Mouse (Mus musculus) hindbrain, embryonic 14.5 days (tissue): ENCODE data around the gene Map3k14. TPM values are rescaled to one million over a fixed set of nuclear protein-coding genes. Genes with fewer than 3 reads are reported as not detected.

ENCODE experiments used
- ATAC-seq: fragments of 200-750 bp; cut with Nextera tagmentation; 2 replicates; pipeline ENCODE4 v1.8.0; 2017; ENCODE audit warnings: moderate number of reproducible peaks, mild to moderate bottlenecking, moderate TSS enrichment, moderate library complexity; ENCODE audit not compliant: low FRiP score
- DNase-seq: peaks from one replicate; pipeline ENCODE4 v3.0.0-alpha.2; 2015; ENCODE audit warnings: low spot score
- H3K27ac ChIP-seq: fragments of 300-500 bp; sonication (generic); 2 replicates; pipeline ENCODE4 v1.5.1; 2014; ENCODE audit warnings: mild to moderate bottlenecking, moderate library complexity
- H3K27me3 ChIP-seq: fragments of 300-500 bp; sonication (generic); 2 replicates; pipeline ENCODE4 v1.6.1; 2014; ENCODE audit warnings: mild to moderate bottlenecking, low read length, mixed read lengths; ENCODE audit not compliant: control insufficient read depth, insufficient read depth
- H3K36me3 ChIP-seq: fragments of 300-500 bp; sonication (generic); replicated peaks from 2 replicates; pipeline ENCODE4 v1.6.1; 2014; ENCODE audit not compliant: control insufficient read depth, insufficient read depth
- H3K4me1 ChIP-seq: fragments of 300-500 bp; sonication (generic); replicated peaks from 2 replicates; pipeline ENCODE4 v1.6.1; 2014; ENCODE audit warnings: antibody characterized with exemption, low read length, mixed read lengths; ENCODE audit not compliant: control insufficient read depth, insufficient read depth
- H3K4me2 ChIP-seq: fragments of 300-500 bp; sonication (generic); replicated peaks from 2 replicates; pipeline ENCODE4 v1.6.1; 2014; ENCODE audit warnings: mild to moderate bottlenecking, moderate library complexity
- H3K4me3 ChIP-seq: fragments of 300-500 bp; sonication (generic); replicated peaks from 2 replicates; pipeline ENCODE4 v1.5.1; 2014; ENCODE audit warnings: mild to moderate bottlenecking, low read length
- H3K9ac ChIP-seq: fragments of 300-500 bp; sonication (generic); 2 replicates; pipeline ENCODE4 v1.6.1; 2014
- H3K9me3 ChIP-seq: fragments of 300-500 bp; sonication (generic); 2 replicates; pipeline ENCODE4 v1.6.1; 2016; ENCODE audit warnings: low read length; ENCODE audit not compliant: control insufficient read depth
- WGBS: fragments of 180-500 bp; shearing (Covaris S2); extraction: QIAGEN DNeasy Blood & Tissue Kit; methylation state at CpG from one replicate; pipeline ENCODE4 v1.1.7; 2014; 5-methylcytosine and 5-hydroxymethylcytosine counted together
- polyA plus RNA-seq: library from polyadenylated mRNA; unstranded; fragments of >200 nt; fragmentation: Nextera tagmentation; extraction: Ambion mirVana; gene quantifications from 2 replicates; pipeline ENCODE4 v1.2.1, GENCODE M21; 2014

The Map3k14 gene
- polyA plus RNA-seq, 1 experiment from 2014 or later = 2.9 TPM

DNA sequence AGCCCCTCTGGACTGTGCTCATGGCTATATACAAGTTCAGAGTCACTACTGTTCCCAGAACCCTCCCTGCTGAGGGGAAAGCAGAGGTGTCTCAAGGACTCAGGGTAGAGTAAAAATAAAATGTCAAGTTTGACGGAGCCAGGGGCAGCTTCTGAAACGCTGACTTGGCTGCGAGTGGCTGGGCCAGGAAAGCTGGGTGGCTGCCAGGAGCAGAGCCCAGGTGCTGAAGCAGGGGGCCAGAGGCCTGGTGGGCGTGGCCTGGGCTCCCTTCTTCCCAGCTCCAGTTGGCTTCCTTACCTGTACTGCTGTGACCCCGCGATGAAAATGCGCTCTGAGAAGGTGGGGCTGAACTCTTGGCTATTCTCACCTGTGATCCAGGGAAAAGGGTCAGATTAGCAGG lies 26.5 kb downstream of the Map3k14 start:
- H3K9ac ChIP-seq = no peak overlapping the region
- no peak overlapping the region for H3K4me3 ChIP-seq
- H3K4me1 ChIP-seq = 0 out of 2 replicates have a peak, but pooled peaks cover 1% of the 10 kb centered on the region
- H3K4me2 ChIP-seq = no peak overlapping the region
- no peaks in the 10 kb centered on the region for H3K27me3 ChIP-seq
- ATAC-seq = no peak
- H3K9me3 ChIP-seq = no peaks in the 10 kb centered on the region
- no peak for DNase-seq
- H3K36me3 ChIP-seq = peaks cover 42% of the 10 kb centered on the region
- no peak overlapping the region for H3K27ac ChIP-seq
- WGBS = 50% methylated on average over 7 of the region's 7 CpGs

DNA sequence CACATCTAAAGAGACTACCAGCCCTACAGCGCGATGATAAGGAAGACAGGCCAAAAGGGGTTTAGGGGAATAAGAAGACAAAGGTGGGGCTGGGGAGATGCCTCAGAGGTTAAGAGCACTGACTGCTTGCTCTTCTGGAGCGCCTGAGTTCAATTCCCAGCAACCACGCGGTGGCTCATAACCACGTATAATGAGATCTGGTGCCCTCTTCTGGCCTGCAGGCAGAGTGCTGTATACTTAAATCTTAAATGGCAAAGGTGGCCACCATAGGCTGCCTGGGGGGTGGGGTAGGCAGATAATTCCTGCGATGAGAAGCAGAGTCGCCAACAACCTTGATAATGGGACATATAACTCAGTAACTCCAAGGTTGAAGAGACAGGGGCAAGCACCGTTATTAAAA lies 29.5 kb downstream of the Map3k14 start:
- 76% methylated on average over 9 of the region's 9 CpGs for WGBS
- no peaks in the 10 kb centered on the region for H3K4me1 ChIP-seq
- H3K4me2 ChIP-seq = no peak overlapping the region
- H3K9me3 ChIP-seq = no peaks in the 10 kb centered on the region
- ATAC-seq = no peak
- H3K27ac ChIP-seq = no peak overlapping the region
- no peak for DNase-seq
- no peak overlapping the region for H3K9ac ChIP-seq
- no peaks in the 10 kb centered on the region for H3K27me3 ChIP-seq
- peaks cover 43% of the 10 kb centered on the region for H3K36me3 ChIP-seq
- H3K4me3 ChIP-seq = no peak overlapping the region

DNA sequence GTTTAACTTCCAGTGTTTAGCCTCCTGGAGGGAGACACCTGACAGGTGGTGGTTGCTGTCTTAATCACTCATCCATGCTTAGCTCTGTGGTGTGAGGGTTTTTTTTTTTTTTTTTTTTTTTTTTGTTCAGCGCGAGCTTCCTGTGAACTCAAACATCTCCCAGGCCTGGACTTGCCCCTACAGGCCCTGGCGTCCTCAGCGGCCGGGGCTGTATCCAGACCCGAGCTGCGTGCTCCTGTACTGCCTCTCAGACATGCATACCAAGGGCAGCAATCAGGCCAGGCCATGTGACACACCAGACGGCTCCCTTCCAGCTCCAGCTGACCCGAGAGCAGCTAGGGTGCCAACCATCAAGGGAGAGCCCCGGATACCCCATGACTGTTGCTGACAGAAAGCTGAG lies 30.4 kb downstream of the Map3k14 start:
- no peak for ATAC-seq
- 84% methylated on average over 10 of the region's 10 CpGs for WGBS
- DNase-seq = no peak
- H3K27me3 ChIP-seq = no peaks in the 10 kb centered on the region
- H3K9ac ChIP-seq = no peak overlapping the region
- H3K4me3 ChIP-seq = no peak overlapping the region
- no peaks in the 10 kb centered on the region for H3K9me3 ChIP-seq
- no peaks in the 10 kb centered on the region for H3K4me1 ChIP-seq
- no peak overlapping the region for H3K4me2 ChIP-seq
- H3K27ac ChIP-seq = no peak overlapping the region
- H3K36me3 ChIP-seq = peaks cover 43% of the 10 kb centered on the region

DNA sequence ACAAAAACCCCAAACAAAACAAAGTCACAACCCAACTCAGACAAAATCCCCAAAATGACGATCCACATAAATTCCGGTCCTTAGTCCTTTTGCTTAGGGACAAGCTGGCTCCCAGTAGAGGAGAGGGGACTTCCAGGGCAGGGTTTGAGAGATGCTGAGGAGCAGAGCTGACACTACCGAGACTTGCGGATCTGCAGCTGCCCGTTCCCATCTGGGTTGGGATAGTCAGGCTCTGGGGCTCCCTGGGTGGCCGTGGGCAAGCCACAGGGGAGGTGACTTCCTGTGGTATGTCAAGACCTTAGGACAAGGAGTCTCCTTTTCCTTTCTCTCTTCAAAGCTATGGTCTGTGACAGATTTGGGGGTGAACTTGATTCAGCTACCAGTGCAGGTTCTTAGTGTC lies 30.8 kb downstream of the Map3k14 start:
- Histone ChIP-seq H3K27ac (no peak overlapping the region), H3K9ac (no peak overlapping the region), H3K4me3 (no peak overlapping the region), H3K4me1 (no peaks in the 10 kb centered on the region), H3K9me3 (no peaks in the 10 kb centered on the region), H3K4me2 (no peak overlapping the region), H3K27me3 (no peaks in the 10 kb centered on the region), H3K36me3 (peaks cover 43% of the 10 kb centered on the region)
- ATAC-seq = no peak
- WGBS = 87% methylated on average over 6 of the region's 6 CpGs
- DNase-seq = no peak

DNA sequence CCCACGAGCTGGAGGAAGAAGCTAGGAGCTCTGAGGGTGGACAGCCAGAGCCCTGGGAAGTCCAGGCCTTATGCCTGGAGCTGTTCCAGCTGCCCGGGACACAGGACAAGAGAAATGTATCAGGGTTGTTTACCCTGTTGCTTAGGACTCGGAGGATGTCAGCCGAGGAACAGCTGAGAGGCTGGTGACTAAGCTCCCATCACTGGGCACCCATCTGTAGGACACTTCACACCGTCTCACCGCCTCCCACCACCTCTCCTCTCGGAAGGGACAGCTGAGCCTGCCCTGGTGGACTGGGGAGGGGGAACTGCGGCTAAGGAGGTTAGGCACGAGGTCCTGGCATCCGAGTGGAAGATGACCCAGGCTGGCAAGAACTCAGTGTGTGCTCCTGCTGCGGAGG lies 31.6 kb downstream of the Map3k14 start:
- DNase-seq = no peak
- H3K36me3 ChIP-seq = peaks cover 44% of the 10 kb centered on the region
- no peaks in the 10 kb centered on the region for H3K27me3 ChIP-seq
- no peaks in the 10 kb centered on the region for H3K9me3 ChIP-seq
- ATAC-seq = no peak
- no peaks in the 10 kb centered on the region for H3K4me1 ChIP-seq
- no peak overlapping the region for H3K27ac ChIP-seq
- no peak overlapping the region for H3K4me2 ChIP-seq
- H3K4me3 ChIP-seq = no peak overlapping the region
- WGBS = 79% methylated on average over 11 of the region's 11 CpGs
- H3K9ac ChIP-seq = no peak overlapping the region

DNA sequence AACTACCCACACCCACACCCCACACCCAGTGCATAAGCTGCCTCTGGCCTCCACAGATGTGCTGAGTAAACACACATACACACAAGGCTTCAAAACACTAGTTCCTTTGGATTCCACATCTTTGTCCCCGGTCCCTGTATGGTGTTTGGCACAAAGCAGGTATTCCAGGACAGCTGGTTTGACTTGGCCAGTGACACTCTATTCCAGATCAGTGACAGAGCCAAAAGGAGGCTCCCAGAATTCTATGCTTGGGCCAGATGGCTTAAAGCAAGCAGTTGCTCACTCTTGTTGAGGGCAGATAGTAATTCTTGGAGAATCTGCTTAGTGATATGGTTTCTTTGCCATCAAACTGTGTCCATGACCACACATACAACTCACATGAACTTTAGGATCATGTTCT lies 32.8 kb downstream of the Map3k14 start:
- no peak overlapping the region for H3K4me2 ChIP-seq
- peaks cover 52% of the 10 kb centered on the region for H3K36me3 ChIP-seq
- no peaks in the 10 kb centered on the region for H3K9me3 ChIP-seq
- H3K4me3 ChIP-seq = no peak overlapping the region
- ATAC-seq = no peak
- no peaks in the 10 kb centered on the region for H3K4me1 ChIP-seq
- no peak overlapping the region for H3K9ac ChIP-seq
- 79% methylated on average over 1 of the region's 1 CpGs for WGBS
- H3K27ac ChIP-seq = no peak overlapping the region
- no peaks in the 10 kb centered on the region for H3K27me3 ChIP-seq
- DNase-seq = peak; percentile 44

DNA sequence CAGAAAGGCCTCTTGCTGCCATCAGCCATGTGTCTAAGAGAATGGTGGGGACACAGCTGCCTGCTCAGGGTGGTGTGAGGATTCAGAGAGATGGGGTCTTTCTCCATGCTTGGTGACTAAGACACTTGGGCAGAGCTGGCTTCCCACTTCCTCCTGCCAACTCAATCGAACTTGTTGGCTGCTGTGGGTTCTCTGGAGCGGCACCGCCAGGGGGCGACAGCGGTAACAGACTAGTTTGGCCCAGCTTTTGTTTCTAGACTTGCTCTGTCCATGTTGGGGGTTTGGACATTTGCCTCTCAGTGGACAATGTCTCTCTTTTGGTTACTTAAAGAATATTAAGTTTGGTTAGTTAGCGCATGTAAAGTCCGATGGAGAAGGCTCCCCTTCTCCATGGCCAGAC lies 34.3 kb downstream of the Map3k14 start:
- Histone ChIP-seq H3K27me3 (no peaks in the 10 kb centered on the region), H3K9ac (no peak overlapping the region), H3K9me3 (no peaks in the 10 kb centered on the region), H3K4me3 (no peak overlapping the region), H3K4me1 (no peaks in the 10 kb centered on the region), H3K27ac (no peak overlapping the region), H3K36me3 (peaks cover 50% of the 10 kb centered on the region), H3K4me2 (no peak overlapping the region)
- ATAC-seq (no peak), DNase-seq (peak; percentile 77)
- WGBS = 34% methylated on average over 7 of the region's 7 CpGs

DNA sequence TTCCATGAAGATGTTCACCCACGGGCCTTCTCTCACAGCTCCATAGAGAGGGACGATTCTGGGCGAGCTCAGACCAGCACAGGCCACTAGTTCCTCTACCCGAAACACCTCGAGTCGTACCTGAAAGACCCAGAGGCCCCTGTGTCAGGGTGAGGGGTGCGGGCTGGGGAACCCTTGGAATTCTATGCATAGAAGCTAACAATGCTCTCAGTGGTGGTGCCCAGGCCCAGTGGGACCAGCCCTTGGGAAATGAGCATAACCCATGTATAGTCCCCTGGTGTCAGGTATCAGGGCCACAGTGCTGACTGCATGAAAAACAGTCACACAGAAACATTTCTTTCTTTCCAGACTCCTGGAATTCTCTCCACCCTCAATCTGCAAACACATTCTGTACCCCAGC lies 35.9 kb downstream of the Map3k14 start:
- Histone ChIP-seq H3K4me1 (no peaks in the 10 kb centered on the region), H3K9ac (no peak overlapping the region), H3K9me3 (no peaks in the 10 kb centered on the region), H3K27me3 (no peaks in the 10 kb centered on the region), H3K4me3 (no peak overlapping the region), H3K4me2 (no peak overlapping the region), H3K27ac (no peak overlapping the region), H3K36me3 (peaks cover 50% of the 10 kb centered on the region)
- 95% methylated on average over 7 of the region's 7 CpGs for WGBS
- DNase-seq (no peak), ATAC-seq (no peak)

DNA sequence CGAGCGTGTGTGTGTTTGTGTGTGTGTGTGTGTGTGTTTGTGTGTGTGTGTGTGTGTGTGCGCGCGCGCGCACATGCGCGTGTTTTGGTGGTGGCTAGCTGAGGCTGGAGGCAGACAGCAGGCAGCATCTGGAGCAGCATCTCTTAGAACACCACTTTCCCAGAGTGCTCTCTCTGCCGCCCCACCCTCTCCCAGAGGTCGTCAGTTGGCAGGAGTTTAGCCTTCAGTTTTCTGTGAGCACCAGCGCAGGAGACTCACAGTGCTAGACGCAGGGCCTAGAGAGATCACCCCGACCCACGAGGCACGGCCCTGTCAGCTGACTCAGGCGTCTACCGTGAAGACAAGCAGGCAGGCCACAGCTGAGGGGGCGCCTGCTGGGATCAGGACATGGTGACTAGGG lies 36.6 kb downstream of the Map3k14 start:
- ATAC-seq = no peak
- DNase-seq = no peak
- Histone ChIP-seq H3K4me3 (no peak overlapping the region), H3K36me3 (peaks cover 47% of the 10 kb centered on the region), H3K4me2 (no peak overlapping the region), H3K27ac (no peak overlapping the region), H3K9me3 (no peaks in the 10 kb centered on the region), H3K4me1 (no peaks in the 10 kb centered on the region), H3K9ac (no peak overlapping the region), H3K27me3 (no peaks in the 10 kb centered on the region)
- 92% methylated on average over 19 of the region's 19 CpGs for whole genome bisulfite sequencing

DNA sequence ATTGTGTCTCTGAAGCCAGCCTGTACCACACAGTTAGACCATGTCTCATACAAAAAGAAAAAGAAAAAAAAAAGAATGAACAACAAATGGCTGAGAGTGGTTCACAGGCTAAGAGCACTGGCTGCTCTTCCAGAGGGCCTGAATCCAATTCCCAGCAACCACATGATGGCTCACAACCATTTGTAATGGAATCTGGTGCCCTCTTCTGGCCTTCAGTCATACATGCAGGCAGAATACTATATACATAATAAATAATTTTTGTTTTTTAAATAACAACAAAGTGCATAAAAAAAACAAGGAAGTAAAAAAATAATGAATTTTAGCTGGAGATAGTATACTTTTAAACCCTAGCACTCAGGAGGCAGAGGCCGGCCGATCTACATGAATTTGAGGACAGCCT lies 37.7 kb downstream of the Map3k14 start:
- 95% methylated on average over 2 of the region's 2 CpGs for WGBS
- no peak overlapping the region for H3K4me2 ChIP-seq
- H3K9ac ChIP-seq = no peak overlapping the region
- no peak overlapping the region for H3K27ac ChIP-seq
- DNase-seq = no peak
- no peak for ATAC-seq
- H3K4me1 ChIP-seq = no peaks in the 10 kb centered on the region
- H3K27me3 ChIP-seq = no peaks in the 10 kb centered on the region
- no peak overlapping the region for H3K4me3 ChIP-seq
- H3K36me3 ChIP-seq = peaks cover 55% of the 10 kb centered on the region
- no peaks in the 10 kb centered on the region for H3K9me3 ChIP-seq
